Mouse (Mus musculus): ENCODE results near the gene Junb.

- TF ChIP-seq CTCF (IDR thresholded peaks at IDR 0.05; ENCODE audit: extremely low read depth, insufficient read depth, low read length): no peak
- peak; percentile 80 for TF ChIP-seq POLR2A (IDR thresholded peaks at IDR 0.05; ENCODE audit: extremely low read depth, insufficient read depth, low read length)
Observed at GRCm38 (mm10) chr8:84976031-84976762, 2.3 kb downstream of the Junb start.

Data from cortical plate, adult 2 months (tissue).